Mouse (Mus musculus): ENCODE data around the gene Gpc6. TPM values are rescaled to one million over a fixed set of nuclear protein-coding genes. Genes with fewer than 3 reads are reported as not detected.

Gpc6 gene
- total RNA-seq (2021): 10 to 100 TPM in 1 of 2 experiments, 1 to 10 TPM in 1; 9.0 to 11.0 TPM
- long read RNA-seq, partial matches to known transcripts: 0 of 2 reads
- long read RNA-seq, other reads (novel, unspliced or antisense): 2 of 2 reads

GRCm38 (mm10) chr14:116924876-116925601 is at the start of gene Gpc6:
Gene Gpc6, plus strand, starts transcription at chr14:116925315.
- peak; percentile 68 to 86 for DNase-seq (ENCODE audit: low spot score in 2 of 2)

GRCm38 (mm10) chr14:116882480-116883044 is 42.6 kb upstream of the Gpc6 start:
- DNase-seq (ENCODE audit: low spot score in 2 of 2): no peak

GRCm38 (mm10) chr14:116894316-116894715 is 30.8 kb upstream of the Gpc6 start:
- DNase-seq (ENCODE audit: low spot score in 2 of 2): no peak

- DNase-seq (ENCODE audit: low spot score in 2 of 2): no peak
These were observed 27.1 kb upstream of the Gpc6 start for GRCm38 (mm10) chr14:116897971-116898370.

- no peak for DNase-seq (ENCODE audit: low spot score in 2 of 2)
These were observed 13.3 kb upstream of the Gpc6 start for GRCm38 (mm10) chr14:116911768-116912167.

GRCm38 (mm10) chr14:116916874-116917273 is 8.2 kb upstream of the Gpc6 start:
- DNase-seq (ENCODE audit: low spot score in 2 of 2): no peak

GRCm38 (mm10) chr14:116924266-116924665 is 849 bp upstream of the Gpc6 start:
- no peak for DNase-seq (ENCODE audit: low spot score in 2 of 2)

- DNase-seq (ENCODE audit: low spot score in 2 of 2): no peak
These were observed 732 bp downstream of the Gpc6 start for GRCm38 (mm10) chr14:116925691-116926403.

GRCm38 (mm10) chr14:116926404-116927171 is 1.5 kb downstream of the Gpc6 start:
- peak; percentile 42 to 50 for DNase-seq (ENCODE audit: low spot score in 2 of 2)

- DNase-seq (ENCODE audit: low spot score in 2 of 2): no peak
These were observed 2.5 kb downstream of the Gpc6 start for GRCm38 (mm10) chr14:116927341-116928315.

- no peak for DNase-seq (ENCODE audit: low spot score in 2 of 2)
These were observed 3.3 kb downstream of the Gpc6 start for GRCm38 (mm10) chr14:116928395-116928794.

- no peak for DNase-seq (ENCODE audit: low spot score in 2 of 2)
These were observed 3.8 kb downstream of the Gpc6 start for GRCm38 (mm10) chr14:116928796-116929529.

GRCm38 (mm10) chr14:116933825-116934224 is 8.7 kb downstream of the Gpc6 start:
- DNase-seq (ENCODE audit: low spot score in 2 of 2): no peak

- DNase-seq (ENCODE audit: low spot score in 2 of 2): no peak
These were observed 12.9 kb downstream of the Gpc6 start for GRCm38 (mm10) chr14:116937910-116938560.

GRCm38 (mm10) chr14:116938735-116939134 is 13.6 kb downstream of the Gpc6 start:
- no peak for DNase-seq (ENCODE audit: low spot score in 2 of 2)

GRCm38 (mm10) chr14:116939561-116939960 is 14.4 kb downstream of the Gpc6 start:
- DNase-seq (ENCODE audit: low spot score in 2 of 2): no peak

- no peak for DNase-seq (ENCODE audit: low spot score in 2 of 2)
These were observed 16.7 kb downstream of the Gpc6 start for GRCm38 (mm10) chr14:116941772-116942171.

GRCm38 (mm10) chr14:116943751-116944150 is 18.6 kb downstream of the Gpc6 start:
- DNase-seq (ENCODE audit: low spot score in 2 of 2): no peak

- no peak for DNase-seq (ENCODE audit: low spot score in 2 of 2)
These were observed 20.9 kb downstream of the Gpc6 start for GRCm38 (mm10) chr14:116945975-116946374.
